In genomic region chr8:89325248-89325645, GRCm38 (mm10) we compare ENCODE assay signal across 30 mouse cellular contexts.
DNase-seq lines count a peak whose midpoint lies in the region; ATAC-seq and TF ChIP-seq lines count a peak whose summit lies in the region.
"Had no signal": no experiment of that assay in that cellular context is flagged by ENCODE, and none has a peak within 500 bp of the region (broad histone marks: within the 10 kb centered on the region; RNA-seq: fewer than 3 reads in every experiment).

No protein-coding gene starts in this region.

- intact Hi-C loops in left cerebral cortex, adult 2 months (cut with DNase I), result no loop called here
- intact Hi-C loops in heart, postnatal 14 days (cut with DNase I), result no loop called here

- no peaks in the 10 kb centered on the region for H3K9me3 ChIP-seq in hindbrain, embryonic 11.5 days (ENCODE audit: control insufficient read depth, low read length)
- no peaks in the 10 kb centered on the region for H3K9me3 ChIP-seq in hindbrain, embryonic 16.5 days (ENCODE audit: control insufficient read depth, low read length)
- H3K9me3 ChIP-seq in neural tube, embryonic 13.5 days, result no peaks in the 10 kb centered on the region
- no peaks in the 10 kb centered on the region for H3K9me3 ChIP-seq in forebrain, embryonic 13.5 days (replicated peaks)
- H3K9me3 ChIP-seq in forebrain, embryonic 16.5 days (ENCODE audit: control insufficient read depth, low read length), result no peaks in the 10 kb centered on the region
- H3K9me3 ChIP-seq: embryonic facial prominence, embryonic 12.5 days; embryonic facial prominence, embryonic 15.5 days; heart, embryonic 12.5 days; heart, embryonic 15.5 days; hindbrain, embryonic 12.5 days; hindbrain, embryonic 15.5 days had no signal

- no peak overlapping the region for H3K4me3 ChIP-seq in hindbrain, embryonic 11.5 days (ENCODE audit: low read depth, low read length)
- no peak overlapping the region for H3K4me3 ChIP-seq in hindbrain, embryonic 16.5 days (ENCODE audit: low read length)
- no peak overlapping the region for H3K4me3 ChIP-seq in neural tube, embryonic 13.5 days
- no peak overlapping the region for H3K4me3 ChIP-seq in forebrain, embryonic 13.5 days
- H3K4me3 ChIP-seq in forebrain, embryonic 16.5 days (replicated peaks; ENCODE audit: low read length), result no peak overlapping the region
- no peak overlapping the region for H3K4me3 ChIP-seq in left cerebral cortex, adult 2 months
- H3K4me3 ChIP-seq: embryonic facial prominence, embryonic 12.5 days; embryonic facial prominence, embryonic 15.5 days; heart, embryonic 12.5 days; heart, embryonic 15.5 days; hindbrain, embryonic 12.5 days; hindbrain, embryonic 15.5 days had no signal

- no peak for ATAC-seq in hindbrain, embryonic 11.5 days (ENCODE audit: low FRiP score)
- ATAC-seq in hindbrain, embryonic 16.5 days, result no peak
- ATAC-seq in neural tube, embryonic 13.5 days (ENCODE audit: low read depth), result no peak
- ATAC-seq in forebrain, embryonic 13.5 days, result peak; percentile 22; the same call in 1 of the 2 replicates
- ATAC-seq in forebrain, embryonic 16.5 days, result peak; percentile 39
- ATAC-seq: intestine, embryonic 16.5 days; Patski had no signal

- H3K9ac ChIP-seq in hindbrain, embryonic 11.5 days (ENCODE audit: low read depth, low read length), result no peak overlapping the region
- no peak overlapping the region for H3K9ac ChIP-seq in hindbrain, embryonic 16.5 days (ENCODE audit: low read depth, low read length)
- H3K9ac ChIP-seq in neural tube, embryonic 13.5 days, result no peak overlapping the region
- H3K9ac ChIP-seq in forebrain, embryonic 13.5 days, result no peak overlapping the region
- no peak overlapping the region for H3K9ac ChIP-seq in forebrain, embryonic 16.5 days (replicated peaks; ENCODE audit: low read depth, low read length)
- H3K9ac ChIP-seq: embryonic facial prominence, embryonic 12.5 days; embryonic facial prominence, embryonic 15.5 days; heart, embryonic 12.5 days; heart, embryonic 15.5 days; hindbrain, embryonic 12.5 days; hindbrain, embryonic 15.5 days had no signal

- DNase-seq in hindbrain, embryonic 11.5 days (ENCODE audit: low spot score), result no peak
- no peak for DNase-seq in neural tube, embryonic 10.5 days (ENCODE audit: extremely low spot score, low spot score)
- no peak for DNase-seq in left cerebral cortex, adult 2 months (ENCODE audit: extremely low spot score in 1 of 2, low spot score in 2 of 2)
- no peak for DNase-seq in heart, postnatal 14 days
- DNase-seq: adrenal gland, postnatal 10 days; adrenal gland, postnatal 36 days; B cell, adult 2 months; cerebellum, adult 11 months; cerebellum, adult 2 months; cerebellum, adult 9-11 months; cerebellum, postnatal 25 days; gastrocnemius, postnatal 10 days; heart, adult 11 months; heart, postnatal 10 days; heart, postnatal 4 days; kidney, adult 18-20 months had no signal

- 70% methylated on average over 5 of the region's 5 CpGs for WGBS in hindbrain, embryonic 11.5 days
- 64% methylated on average over 5 of the region's 5 CpGs for WGBS in hindbrain, embryonic 16.5 days
- 59% methylated on average over 5 of the region's 5 CpGs for WGBS in neural tube, embryonic 13.5 days
- WGBS in forebrain, embryonic 13.5 days, result 27% methylated on average over 5 of the region's 5 CpGs
- WGBS in forebrain, embryonic 16.5 days, result 17% methylated on average over 5 of the region's 5 CpGs

- H3K4me2 ChIP-seq in hindbrain, embryonic 11.5 days (replicated peaks; ENCODE audit: low read depth, low read length), result no peak overlapping the region
- no peak overlapping the region for H3K4me2 ChIP-seq in hindbrain, embryonic 16.5 days (ENCODE audit: low read length)
- H3K4me2 ChIP-seq in neural tube, embryonic 13.5 days, result no peak overlapping the region
- H3K4me2 ChIP-seq in forebrain, embryonic 13.5 days, result peak overlapping the region; percentile 23
- H3K4me2 ChIP-seq in forebrain, embryonic 16.5 days (ENCODE audit: low read length), result peak overlapping the region; percentile 28
- H3K4me2 ChIP-seq: embryonic facial prominence, embryonic 12.5 days; embryonic facial prominence, embryonic 15.5 days; heart, embryonic 12.5 days; heart, embryonic 15.5 days; hindbrain, embryonic 12.5 days; hindbrain, embryonic 15.5 days had no signal

- 0 out of 2 replicates have a peak, but pooled peaks cover 2% of the 10 kb centered on the region for H3K27me3 ChIP-seq in hindbrain, embryonic 11.5 days (ENCODE audit: control insufficient read depth, insufficient read depth, low read length)
- H3K27me3 ChIP-seq in hindbrain, embryonic 16.5 days (replicated peaks; ENCODE audit: control insufficient read depth, insufficient read depth, low read length), result no peaks in the 10 kb centered on the region; the same call in 1 of the 2 replicates
- H3K27me3 ChIP-seq in neural tube, embryonic 13.5 days, result no peaks in the 10 kb centered on the region
- H3K27me3 ChIP-seq in forebrain, embryonic 13.5 days, result no peaks in the 10 kb centered on the region
- H3K27me3 ChIP-seq in forebrain, embryonic 16.5 days (replicated peaks; ENCODE audit: control insufficient read depth, insufficient read depth, low read length), result no peaks in the 10 kb centered on the region
- H3K27me3 ChIP-seq: CH12.LX; embryonic facial prominence, embryonic 12.5 days; embryonic facial prominence, embryonic 15.5 days; heart, embryonic 12.5 days; heart, embryonic 15.5 days; hindbrain, embryonic 12.5 days; hindbrain, embryonic 15.5 days; Patski had no signal

- H3K36me3 ChIP-seq in hindbrain, embryonic 11.5 days (ENCODE audit: control insufficient read depth, insufficient read depth, low read length), result no peaks in the 10 kb centered on the region
- H3K36me3 ChIP-seq in hindbrain, embryonic 16.5 days (ENCODE audit: control insufficient read depth, insufficient read depth, low read length), result no peaks in the 10 kb centered on the region
- H3K36me3 ChIP-seq in neural tube, embryonic 13.5 days, result no peaks in the 10 kb centered on the region
- H3K36me3 ChIP-seq in forebrain, embryonic 13.5 days (ENCODE audit: poor library complexity, severe bottlenecking), result no peaks in the 10 kb centered on the region
- no peaks in the 10 kb centered on the region for H3K36me3 ChIP-seq in forebrain, embryonic 16.5 days (ENCODE audit: control insufficient read depth, insufficient read depth)
- H3K36me3 ChIP-seq: embryonic facial prominence, embryonic 12.5 days; embryonic facial prominence, embryonic 15.5 days; G1E; heart, embryonic 12.5 days; heart, embryonic 15.5 days; hindbrain, embryonic 12.5 days; hindbrain, embryonic 15.5 days had no signal

- no peaks in the 10 kb centered on the region; the same call in 1 of the 2 replicates for H3K4me1 ChIP-seq in hindbrain, embryonic 11.5 days (replicated peaks; ENCODE audit: control insufficient read depth, insufficient read depth, low read length)
- H3K4me1 ChIP-seq in hindbrain, embryonic 16.5 days (ENCODE audit: control insufficient read depth, insufficient read depth, low read depth, low read length), result no peaks in the 10 kb centered on the region
- peaks cover 23% of the 10 kb centered on the region for H3K4me1 ChIP-seq in neural tube, embryonic 13.5 days (replicated peaks)
- peaks cover 53% of the 10 kb centered on the region for H3K4me1 ChIP-seq in forebrain, embryonic 13.5 days
- peaks cover 26% of the 10 kb centered on the region for H3K4me1 ChIP-seq in forebrain, embryonic 16.5 days (replicated peaks; ENCODE audit: control insufficient read depth, insufficient read depth, low read length)
- H3K4me1 ChIP-seq: embryonic facial prominence, embryonic 12.5 days; embryonic facial prominence, embryonic 15.5 days; heart, embryonic 12.5 days; heart, embryonic 15.5 days had no signal

- no peak for TF ChIP-seq CTCF in left cerebral cortex, adult 2 months (IDR thresholded peaks at IDR 0.05)

- 0 out of 2 replicates have a peak overlapping the region, but pooled peaks have one; percentile 4 for H3K27ac ChIP-seq in hindbrain, embryonic 11.5 days (ENCODE audit: low read depth, low read length)
- H3K27ac ChIP-seq in hindbrain, embryonic 16.5 days (ENCODE audit: low read depth, low read length), result no peak overlapping the region
- 0 out of 2 replicates have a peak overlapping the region, but pooled peaks have one; percentile 1 for H3K27ac ChIP-seq in neural tube, embryonic 13.5 days (replicated peaks)
- peak overlapping the region; percentile 86 for H3K27ac ChIP-seq in forebrain, embryonic 13.5 days
- peak overlapping the region; percentile 74 for H3K27ac ChIP-seq in forebrain, embryonic 16.5 days (ENCODE audit: low read length)
- H3K27ac ChIP-seq in left cerebral cortex, adult 2 months, result no peak overlapping the region
- H3K27ac ChIP-seq: embryonic facial prominence, embryonic 12.5 days; embryonic facial prominence, embryonic 15.5 days; heart, embryonic 15.5 days; hindbrain, embryonic 12.5 days; hindbrain, embryonic 15.5 days had no signal

Comparison
In these comparisons a context has a peak if more than half of its experiments do, and no peak if none do; other contexts are left out.
1. H3K27ac ChIP-seq: peak in hindbrain, embryonic 11.5 days (single experiment), neural tube, embryonic 13.5 days (single experiment), forebrain, embryonic 13.5 days (single experiment) and forebrain, embryonic 16.5 days (single experiment); none in hindbrain, embryonic 16.5 days (single experiment) and left cerebral cortex, adult 2 months (single experiment).
2. ATAC-seq: peak in forebrain, embryonic 13.5 days (single experiment) and forebrain, embryonic 16.5 days (single experiment); none in hindbrain, embryonic 11.5 days (single experiment), hindbrain, embryonic 16.5 days (single experiment) and neural tube, embryonic 13.5 days (single experiment).
3. H3K4me2 ChIP-seq: peak in forebrain, embryonic 13.5 days (single experiment) and forebrain, embryonic 16.5 days (single experiment); none in hindbrain, embryonic 11.5 days (single experiment), hindbrain, embryonic 16.5 days (single experiment) and neural tube, embryonic 13.5 days (single experiment).